Mouse (Mus musculus): ENCODE results near the gene Vmn2r20. TPM values are rescaled to one million over a fixed set of nuclear protein-coding genes. Genes with fewer than 3 reads are reported as not detected.

The Vmn2r20 gene
- polyA plus RNA-seq (2017; shearing (Covaris generic)) = 0.04 TPM

GRCm38 (mm10) chr6:123418016-123418415, at the start of gene Vmn2r20:
Gene Vmn2r20, minus strand, starts transcription at chr6:123418116.

Other genes with a start within 250 kb of the Vmn2r20 start
- gene Clec4b2, start 245.2 kb downstream of the Vmn2r20 start, polyA plus RNA-seq (2017; shearing (Covaris generic)) = not detected
- gene Clec4n, start 188.3 kb downstream of the Vmn2r20 start, polyA plus RNA-seq (2017; shearing (Covaris generic)) = not detected
- gene Clec4d, start 156.0 kb downstream of the Vmn2r20 start, polyA plus RNA-seq (2017; shearing (Covaris generic)) = not detected
- 0.16 TPM for gene Clec4e, start 128.2 kb downstream of the Vmn2r20 start, polyA plus RNA-seq (2017; shearing (Covaris generic))
- not detected for gene Vmn2r19, start 109.8 kb downstream of the Vmn2r20 start, polyA plus RNA-seq (2017; shearing (Covaris generic))
- not detected for gene Vmn2r21, start 115.3 kb upstream of the Vmn2r20 start, polyA plus RNA-seq (2017; shearing (Covaris generic))
- gene Vmn2r22, start 232.6 kb upstream of the Vmn2r20 start, polyA plus RNA-seq (2017; shearing (Covaris generic)) = 0.09 TPM